Mouse (Mus musculus) gastrocnemius, adult 18-20 months (tissue): ENCODE data around the gene Mllt11. TPM values are rescaled to one million over a fixed set of nuclear protein-coding genes. Genes with fewer than 3 reads are reported as not detected.
A peak's percentile ranks its signal among the peaks of the same experiment; 100 is the strongest.

Source experiments
- DNase-seq: peaks from one replicate; pipeline ENCODE4 v3.0.0; 2021; ENCODE audit warnings: low spot score
- total RNA-seq, 2 experiments: library from RNA; stranded (reverse); gene quantifications; 2 replicates each; pipeline ENCODE4 v1.2.3; 2021

Gene Mllt11
- total RNA-seq, 2 experiments from 2014 or later, result 69.8 to 83.1 TPM

GRCm38 (mm10) chr3:95246465-95247231 lies 14.7 kb upstream of the Mllt11 start:
- no peak for DNase-seq

- no peak for DNase-seq
Measured at GRCm38 (mm10) chr3:95243086-95243485, 11.1 kb upstream of the Mllt11 start.

GRCm38 (mm10) chr3:95241498-95241897 lies 9.5 kb upstream of the Mllt11 start, which contains the start of gene Gm128:
Gene Gm128, minus strand, starts transcription at chr3:95241598.
- DNase-seq, result no peak

- DNase-seq, result no peak
Measured at GRCm38 (mm10) chr3:95240900-95241299, 8.9 kb upstream of the Mllt11 start.

- no peak for DNase-seq
Measured at GRCm38 (mm10) chr3:95239971-95240370, 8.0 kb upstream of the Mllt11 start.

GRCm38 (mm10) chr3:95239022-95239421 lies 7.1 kb upstream of the Mllt11 start:
- DNase-seq, result no peak

GRCm38 (mm10) chr3:95237541-95238099 lies 5.6 kb upstream of the Mllt11 start:
- DNase-seq, result no peak

- no peak for DNase-seq
Measured at GRCm38 (mm10) chr3:95235386-95236301, 3.7 kb upstream of the Mllt11 start.

GRCm38 (mm10) chr3:95233303-95233980 lies 1.5 kb upstream of the Mllt11 start:
- DNase-seq, result no peak

GRCm38 (mm10) chr3:95232771-95233170 lies 800 bp upstream of the Mllt11 start:
- DNase-seq, result no peak

GRCm38 (mm10) chr3:95230495-95231297 lies 1.3 kb downstream of the Mllt11 start:
- peak; percentile 20 for DNase-seq

- DNase-seq, result peak; percentile 54
Measured at GRCm38 (mm10) chr3:95229781-95230494, 2.0 kb downstream of the Mllt11 start.

GRCm38 (mm10) chr3:95228894-95229780 lies 2.8 kb downstream of the Mllt11 start:
- DNase-seq, result no peak

GRCm38 (mm10) chr3:95228148-95228893 lies 3.6 kb downstream of the Mllt11 start, which contains the start of gene Cdc42se1:
Gene Cdc42se1, plus strand, starts transcription at chr3:95228732.
- DNase-seq, result peak; percentile 85

GRCm38 (mm10) chr3:95227214-95227613 lies 4.8 kb downstream of the Mllt11 start:
- DNase-seq, result no peak

- DNase-seq, result peak; percentile 31
Measured at GRCm38 (mm10) chr3:95224295-95224694, 7.7 kb downstream of the Mllt11 start.

- no peak for DNase-seq
Measured at GRCm38 (mm10) chr3:95223041-95223440, 8.9 kb downstream of the Mllt11 start.
